ENCODE assay signal across 20 mouse cellular contexts in the genomic region with DNA sequence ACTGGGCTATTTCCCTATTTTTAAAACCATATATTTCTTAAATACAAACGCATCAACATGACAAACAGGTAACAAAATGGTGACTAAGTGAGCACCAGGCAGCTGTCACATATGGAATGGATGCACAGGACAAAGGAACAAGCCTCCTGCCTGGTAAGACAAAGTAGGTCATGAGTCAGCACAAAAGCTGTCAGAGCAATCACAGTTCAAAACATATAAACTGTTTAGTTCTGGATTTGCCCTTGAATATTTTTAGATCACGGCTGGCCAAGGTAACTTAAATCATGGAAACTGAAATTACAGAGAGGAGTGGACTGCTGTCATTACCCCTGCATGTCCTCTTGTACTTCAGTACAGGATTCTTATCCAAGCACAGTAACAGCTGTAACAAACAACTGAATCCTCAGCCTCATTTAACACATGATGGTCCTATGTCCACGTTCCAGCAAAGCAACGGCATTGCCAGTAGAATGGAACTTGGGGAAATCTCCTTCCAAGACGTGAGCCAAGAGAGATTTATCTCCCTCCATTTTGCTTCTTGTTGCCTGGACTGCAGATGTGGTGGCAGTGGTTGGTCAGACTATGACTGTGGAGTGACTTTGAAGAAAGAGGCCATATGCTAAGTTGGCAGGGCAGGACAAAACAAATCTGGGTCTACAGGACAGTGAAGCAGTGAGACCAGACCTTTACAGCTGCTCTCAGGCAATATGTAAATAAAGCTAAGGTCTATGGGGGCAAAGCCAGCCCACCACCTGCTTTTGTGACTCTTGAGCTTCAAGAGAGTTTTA.
DNase-seq lines count a peak whose midpoint lies in the region; ATAC-seq and TF ChIP-seq lines count a peak whose summit lies in the region.
"Had no signal": no experiment of that assay in that cellular context is flagged by ENCODE, and none has a peak within 500 bp of the region (broad histone marks: within the 10 kb centered on the region; RNA-seq: fewer than 3 reads in every experiment).

No protein-coding gene starts in this region.

- no peak for TF ChIP-seq CTCF in heart, postnatal 0 days (IDR thresholded peaks at IDR 0.05; ENCODE audit: low read depth)
- TF ChIP-seq CTCF in lung, embryonic 14.5 days (IDR thresholded peaks at IDR 0.05; ENCODE audit: low read depth) = no peak

- no peak; the same call in 1 of the 2 replicates for ATAC-seq in heart, postnatal 0 days (ENCODE audit: insufficient read depth, low read depth)
- no peak for ATAC-seq in heart, embryonic 12.5 days (ENCODE audit: insufficient number of reproducible peaks, low FRiP score)
- ATAC-seq in lung, embryonic 14.5 days (ENCODE audit: insufficient read depth) = 0 out of 2 replicates have a peak, but pooled peaks have one; percentile 28
- no peak for ATAC-seq in stomach, embryonic 16.5 days (ENCODE audit: insufficient read depth, low FRiP score)
- ATAC-seq: forebrain, embryonic 15.5 days; intestine, embryonic 15.5 days had no signal

- H3K4me1 ChIP-seq in heart, postnatal 0 days (ENCODE audit: control insufficient read depth, insufficient read depth) = peaks cover 22% of the 10 kb centered on the region
- H3K4me1 ChIP-seq in heart, embryonic 12.5 days (replicated peaks) = peaks cover 48% of the 10 kb centered on the region
- H3K4me1 ChIP-seq in lung, embryonic 14.5 days (ENCODE audit: insufficient read depth) = peaks cover 28% of the 10 kb centered on the region
- H3K4me1 ChIP-seq in stomach, embryonic 16.5 days (ENCODE audit: control insufficient read depth, insufficient read depth, low read length) = peaks cover 14% of the 10 kb centered on the region

- TF ChIP-seq EP300 in heart, postnatal 0 days (IDR thresholded peaks at IDR 0.05; ENCODE audit: low read depth) = no peak

- no peak overlapping the region for H3K9ac ChIP-seq in heart, postnatal 0 days (replicated peaks; ENCODE audit: low read depth, low read length)
- no peak overlapping the region for H3K9ac ChIP-seq in heart, embryonic 12.5 days
- H3K9ac ChIP-seq in lung, embryonic 14.5 days = no peak overlapping the region
- no peak overlapping the region for H3K9ac ChIP-seq in stomach, embryonic 16.5 days (ENCODE audit: low read length)
- H3K9ac ChIP-seq: forebrain, embryonic 15.5 days; intestine, embryonic 15.5 days; liver, embryonic 14.5 days had no signal

- H3K4me2 ChIP-seq in heart, postnatal 0 days (ENCODE audit: low read depth, low read length) = no peak overlapping the region
- H3K4me2 ChIP-seq in heart, embryonic 12.5 days = no peak overlapping the region
- H3K4me2 ChIP-seq in lung, embryonic 14.5 days = no peak overlapping the region
- no peak overlapping the region for H3K4me2 ChIP-seq in stomach, embryonic 16.5 days (ENCODE audit: low read depth, low read length)
- H3K4me2 ChIP-seq: forebrain, embryonic 15.5 days; intestine, embryonic 15.5 days had no signal

- 68% methylated on average over 5 of the region's 5 CpGs for WGBS in heart, postnatal 0 days
- 68% methylated on average over 5 of the region's 5 CpGs for WGBS in heart, embryonic 12.5 days
- 37% methylated on average over 5 of the region's 5 CpGs for WGBS in lung, embryonic 14.5 days
- 49% methylated on average over 5 of the region's 5 CpGs for WGBS in stomach, embryonic 16.5 days

- no peak for DNase-seq in heart, postnatal 0 days (ENCODE audit: low spot score)
- DNase-seq in lung, embryonic 14.5 days = peak; percentile 52
- no peak for DNase-seq in lung, adult 18-20 months
- DNase-seq in retina, embryonic 14.5 days (ENCODE audit: low spot score) = peak; percentile 37
- no peak for DNase-seq in gastrocnemius, postnatal 25 days
- DNase-seq: adrenal gland, postnatal 10 days; cerebellum, adult 11 months; cerebellum, postnatal 25 days; embryo, embryonic 11 days; gastrocnemius, postnatal 36 days; kidney, adult 9 months; thymus, adult 18-20 months had no signal

- no peaks in the 10 kb centered on the region for H3K9me3 ChIP-seq in heart, postnatal 0 days (replicated peaks; ENCODE audit: control insufficient read depth, low read length)
- H3K9me3 ChIP-seq in heart, embryonic 12.5 days (replicated peaks) = no peaks in the 10 kb centered on the region
- H3K9me3 ChIP-seq in lung, embryonic 14.5 days (ENCODE audit: low read depth, low read length) = no peaks in the 10 kb centered on the region
- H3K9me3 ChIP-seq in stomach, embryonic 16.5 days (replicated peaks; ENCODE audit: control insufficient read depth, low read length) = no peaks in the 10 kb centered on the region
- H3K9me3 ChIP-seq: forebrain, embryonic 15.5 days; heart, embryonic 10.5 days; intestine, embryonic 15.5 days; midbrain, embryonic 10.5 days had no signal

- H3K27ac ChIP-seq in heart, postnatal 0 days (ENCODE audit: low read depth) = peak overlapping the region; percentile 43; the same call in 1 of the 2 replicates
- H3K27ac ChIP-seq in heart, embryonic 12.5 days (ENCODE audit: poor library complexity, severe bottlenecking) = no peak overlapping the region
- no peak overlapping the region for H3K27ac ChIP-seq in lung, embryonic 14.5 days (ENCODE audit: low read depth)
- peak overlapping the region; percentile 36; the same call in 1 of the 2 replicates for H3K27ac ChIP-seq in stomach, embryonic 16.5 days (ENCODE audit: low read length)
- H3K27ac ChIP-seq: forebrain, embryonic 15.5 days; heart, embryonic 10.5 days; intestine, embryonic 15.5 days; liver, embryonic 14.5 days; macrophage; midbrain, embryonic 10.5 days had no signal

- H3K36me3 ChIP-seq in heart, postnatal 0 days (replicated peaks; ENCODE audit: control insufficient read depth, insufficient read depth, low read length) = no peaks in the 10 kb centered on the region
- H3K36me3 ChIP-seq in heart, embryonic 12.5 days = no peaks in the 10 kb centered on the region
- H3K36me3 ChIP-seq in lung, embryonic 14.5 days (ENCODE audit: insufficient read depth) = no peaks in the 10 kb centered on the region
- H3K36me3 ChIP-seq in stomach, embryonic 16.5 days (ENCODE audit: control insufficient read depth, insufficient read depth, low read length) = no peaks in the 10 kb centered on the region
- H3K36me3 ChIP-seq: forebrain, embryonic 15.5 days; heart, embryonic 10.5 days; intestine, embryonic 15.5 days; midbrain, embryonic 10.5 days had no signal

- no peak overlapping the region for H3K4me3 ChIP-seq in heart, postnatal 0 days (ENCODE audit: low read depth, low read length)
- H3K4me3 ChIP-seq in heart, embryonic 12.5 days = no peak overlapping the region
- H3K4me3 ChIP-seq in lung, embryonic 14.5 days (ENCODE audit: low read depth, low read length) = no peak overlapping the region
- H3K4me3 ChIP-seq in stomach, embryonic 16.5 days (replicated peaks; ENCODE audit: low read length) = no peak overlapping the region
- H3K4me3 ChIP-seq: forebrain, embryonic 15.5 days; heart, embryonic 10.5 days; intestine, embryonic 15.5 days; midbrain, embryonic 10.5 days had no signal

- H3K27me3 ChIP-seq in heart, postnatal 0 days (ENCODE audit: control insufficient read depth, insufficient read depth, low read length) = no peaks in the 10 kb centered on the region
- H3K27me3 ChIP-seq in heart, embryonic 12.5 days (replicated peaks) = no peaks in the 10 kb centered on the region
- no peaks in the 10 kb centered on the region for H3K27me3 ChIP-seq in lung, embryonic 14.5 days (ENCODE audit: insufficient read depth, low read length)
- no peaks in the 10 kb centered on the region for H3K27me3 ChIP-seq in stomach, embryonic 16.5 days (ENCODE audit: control insufficient read depth, insufficient read depth, low read length)
- H3K27me3 ChIP-seq: forebrain, embryonic 15.5 days; intestine, embryonic 15.5 days had no signal

Comparison
In these comparisons a context has a peak if more than half of its experiments do, and no peak if none do; other contexts are left out.
1. DNase-seq: peak in lung, embryonic 14.5 days (single experiment) and retina, embryonic 14.5 days (single experiment); none in heart, postnatal 0 days (single experiment), lung, adult 18-20 months (0 of 2) and gastrocnemius, postnatal 25 days (single experiment).
2. H3K27ac ChIP-seq: peak in heart, postnatal 0 days (single experiment) and stomach, embryonic 16.5 days (single experiment); none in heart, embryonic 12.5 days (single experiment) and lung, embryonic 14.5 days (single experiment).